Mouse (Mus musculus): Measurements from ENCODE around the gene Nfix. TPM values are rescaled to one million over a fixed set of nuclear protein-coding genes. Genes with fewer than 3 reads are reported as not detected.

Nfix gene
- polyA plus RNA-seq, 1 experiment from 2014 or later: 18.4 TPM

- Histone ChIP-seq H3K36me3 (peaks cover 33% of the 10 kb centered on the region), H3K27ac (no peak overlapping the region), H3K9ac (no peak overlapping the region), H3K27me3 (peaks cover 93% of the 10 kb centered on the region), H3K4me1 (peaks cover 50% of the 10 kb centered on the region), H3K4me3 (no peak overlapping the region), H3K4me2 (replicated peaks) (no peak overlapping the region), H3K9me3 (no peaks in the 10 kb centered on the region)
- ATAC-seq (ENCODE audit: insufficient number of reproducible peaks, insufficient read depth, low FRiP score, low TSS enrichment): no peak
- whole genome bisulfite sequencing: 85% methylated on average over 14 of the region's 14 CpGs
Observed at GRCm38 (mm10) chr8:84768343-84769095, 31.6 kb downstream of the Nfix start.

- H3K9ac ChIP-seq: no peak overlapping the region
- ATAC-seq (ENCODE audit: insufficient number of reproducible peaks, insufficient read depth, low FRiP score, low TSS enrichment): no peak
- peaks cover 36% of the 10 kb centered on the region for H3K36me3 ChIP-seq
- peaks cover 95% of the 10 kb centered on the region for H3K27me3 ChIP-seq
- H3K4me2 ChIP-seq (replicated peaks): no peak overlapping the region
- peaks cover 38% of the 10 kb centered on the region for H3K4me1 ChIP-seq
- no peak overlapping the region for H3K27ac ChIP-seq
- no peaks in the 10 kb centered on the region for H3K9me3 ChIP-seq
- 76% methylated on average over 10 of the region's 10 CpGs for WGBS
- H3K4me3 ChIP-seq: no peak overlapping the region
Observed at GRCm38 (mm10) chr8:84767221-84767620, 32.9 kb downstream of the Nfix start.

- Histone ChIP-seq H3K27me3 (peaks cover 95% of the 10 kb centered on the region), H3K36me3 (peaks cover 41% of the 10 kb centered on the region), H3K9me3 (no peaks in the 10 kb centered on the region), H3K9ac (no peak overlapping the region), H3K4me2 (replicated peaks) (no peak overlapping the region), H3K27ac (peak overlapping the region; percentile 51; the same call in 1 of the 2 replicates), H3K4me3 (no peak overlapping the region), H3K4me1 (peaks cover 37% of the 10 kb centered on the region)
- ATAC-seq (ENCODE audit: insufficient number of reproducible peaks, insufficient read depth, low FRiP score, low TSS enrichment): no peak
- 55% methylated on average over 9 of the region's 9 CpGs for WGBS
Observed at GRCm38 (mm10) chr8:84766422-84766821, 33.7 kb downstream of the Nfix start.

- ATAC-seq (ENCODE audit: insufficient number of reproducible peaks, insufficient read depth, low FRiP score, low TSS enrichment): no peak
- Histone ChIP-seq H3K9ac (no peak overlapping the region), H3K36me3 (peaks cover 41% of the 10 kb centered on the region)
Observed at GRCm38 (mm10) chr8:84765629-84766028, 34.5 kb downstream of the Nfix start.

GRCm38 (mm10) chr8:84764870-84765495 is 35.2 kb downstream of the Nfix start:
- H3K27ac ChIP-seq: no peak overlapping the region
- ATAC-seq (ENCODE audit: insufficient number of reproducible peaks, insufficient read depth, low FRiP score, low TSS enrichment): no peak
- peaks cover 98% of the 10 kb centered on the region for H3K27me3 ChIP-seq
- no peak overlapping the region for H3K4me2 ChIP-seq (replicated peaks)
- H3K9ac ChIP-seq: no peak overlapping the region
- WGBS: 75% methylated on average over 17 of the region's 17 CpGs
- peaks cover 33% of the 10 kb centered on the region for H3K4me1 ChIP-seq
- H3K4me3 ChIP-seq: no peak overlapping the region
- H3K9me3 ChIP-seq: no peaks in the 10 kb centered on the region
- peaks cover 38% of the 10 kb centered on the region for H3K36me3 ChIP-seq

More at GRCm38 (mm10) chr8:84765629-84766028, 34.5 kb downstream of the Nfix start:
- Histone ChIP-seq H3K4me1 (peaks cover 36% of the 10 kb centered on the region), H3K4me3 (no peak overlapping the region), H3K27ac (peak overlapping the region; percentile 51; the same call in 1 of the 2 replicates), H3K4me2 (replicated peaks) (no peak overlapping the region), H3K27me3 (peaks cover 96% of the 10 kb centered on the region), H3K9me3 (no peaks in the 10 kb centered on the region)
- WGBS: 10% methylated on average over 10 of the region's 10 CpGs

GRCm38 (mm10) chr8:84764100-84764499 is 36.0 kb downstream of the Nfix start:
- WGBS: 57% methylated on average over 4 of the region's 4 CpGs
- H3K27ac ChIP-seq: no peak overlapping the region
- ATAC-seq (ENCODE audit: insufficient number of reproducible peaks, insufficient read depth, low FRiP score, low TSS enrichment): no peak
- no peaks in the 10 kb centered on the region for H3K9me3 ChIP-seq
- peaks cover 31% of the 10 kb centered on the region for H3K36me3 ChIP-seq
- no peak overlapping the region for H3K4me3 ChIP-seq
- H3K9ac ChIP-seq: no peak overlapping the region
- peaks cover 33% of the 10 kb centered on the region for H3K4me1 ChIP-seq
- H3K27me3 ChIP-seq: peaks cover 97% of the 10 kb centered on the region
- H3K4me2 ChIP-seq (replicated peaks): no peak overlapping the region

- ATAC-seq (ENCODE audit: insufficient number of reproducible peaks, insufficient read depth, low FRiP score, low TSS enrichment): no peak
- no peak overlapping the region for H3K4me2 ChIP-seq (replicated peaks)
- WGBS: 35% methylated on average over 2 of the region's 2 CpGs
- no peak overlapping the region for H3K27ac ChIP-seq
- H3K27me3 ChIP-seq: peaks cover 94% of the 10 kb centered on the region
- no peaks in the 10 kb centered on the region for H3K9me3 ChIP-seq
- H3K4me1 ChIP-seq: peaks cover 32% of the 10 kb centered on the region
- no peak overlapping the region for H3K4me3 ChIP-seq
- H3K9ac ChIP-seq: no peak overlapping the region
- H3K36me3 ChIP-seq: peaks cover 18% of the 10 kb centered on the region; the same call in 1 of the 2 replicates
Observed at GRCm38 (mm10) chr8:84760901-84761300, 39.2 kb downstream of the Nfix start.

- 43% methylated on average over 7 of the region's 7 CpGs for WGBS
- Histone ChIP-seq H3K27ac (no peak overlapping the region), H3K4me2 (replicated peaks) (no peak overlapping the region), H3K36me3 (peaks cover 18% of the 10 kb centered on the region; the same call in 1 of the 2 replicates), H3K4me3 (no peak overlapping the region), H3K9me3 (no peaks in the 10 kb centered on the region), H3K4me1 (peaks cover 27% of the 10 kb centered on the region), H3K27me3 (peaks cover 94% of the 10 kb centered on the region), H3K9ac (no peak overlapping the region)
- no peak for ATAC-seq (ENCODE audit: insufficient number of reproducible peaks, insufficient read depth, low FRiP score, low TSS enrichment)
Observed at GRCm38 (mm10) chr8:84760405-84760805, 39.7 kb downstream of the Nfix start.

GRCm38 (mm10) chr8:84759718-84760117 is 40.4 kb downstream of the Nfix start:
- no peak overlapping the region for H3K9ac ChIP-seq
- peaks cover 24% of the 10 kb centered on the region for H3K4me1 ChIP-seq
- no peak overlapping the region for H3K27ac ChIP-seq
- H3K4me3 ChIP-seq: no peak overlapping the region
- H3K36me3 ChIP-seq: peaks cover 18% of the 10 kb centered on the region; the same call in 1 of the 2 replicates
- 89% methylated on average over 10 of the region's 10 CpGs for WGBS
- no peaks in the 10 kb centered on the region for H3K9me3 ChIP-seq
- H3K4me2 ChIP-seq (replicated peaks): no peak overlapping the region
- H3K27me3 ChIP-seq: peaks cover 90% of the 10 kb centered on the region
- ATAC-seq (ENCODE audit: insufficient number of reproducible peaks, insufficient read depth, low FRiP score, low TSS enrichment): no peak

GRCm38 (mm10) chr8:84759126-84759525 is 41.0 kb downstream of the Nfix start:
- Histone ChIP-seq H3K27me3 (peaks cover 90% of the 10 kb centered on the region), H3K36me3 (peaks cover 18% of the 10 kb centered on the region; the same call in 1 of the 2 replicates), H3K9me3 (no peaks in the 10 kb centered on the region), H3K4me1 (peaks cover 24% of the 10 kb centered on the region), H3K4me3 (no peak overlapping the region), H3K27ac (no peak overlapping the region), H3K9ac (no peak overlapping the region), H3K4me2 (replicated peaks) (no peak overlapping the region)
- no peak for ATAC-seq (ENCODE audit: insufficient number of reproducible peaks, insufficient read depth, low FRiP score, low TSS enrichment)
- WGBS: 68% methylated on average over 7 of the region's 7 CpGs

- ATAC-seq (ENCODE audit: insufficient number of reproducible peaks, insufficient read depth, low FRiP score, low TSS enrichment): no peak
- no peak overlapping the region for H3K4me3 ChIP-seq
- peaks cover 90% of the 10 kb centered on the region for H3K27me3 ChIP-seq
- H3K9me3 ChIP-seq: no peaks in the 10 kb centered on the region
- no peak overlapping the region for H3K4me2 ChIP-seq (replicated peaks)
- H3K36me3 ChIP-seq: peaks cover 18% of the 10 kb centered on the region; the same call in 1 of the 2 replicates
- no peak overlapping the region for H3K9ac ChIP-seq
- 95% methylated on average over 3 of the region's 3 CpGs for WGBS
- H3K27ac ChIP-seq: no peak overlapping the region
- H3K4me1 ChIP-seq: peaks cover 24% of the 10 kb centered on the region
Observed at GRCm38 (mm10) chr8:84758308-84758707, 41.8 kb downstream of the Nfix start.

GRCm38 (mm10) chr8:84757501-84757900 is 42.6 kb downstream of the Nfix start:
- WGBS: 25% methylated on average over 5 of the region's 5 CpGs
- no peak overlapping the region for H3K4me2 ChIP-seq (replicated peaks)
- no peaks in the 10 kb centered on the region for H3K9me3 ChIP-seq
- no peak for ATAC-seq (ENCODE audit: insufficient number of reproducible peaks, insufficient read depth, low FRiP score, low TSS enrichment)
- no peak overlapping the region for H3K9ac ChIP-seq
- H3K36me3 ChIP-seq: peaks cover 17% of the 10 kb centered on the region; the same call in 1 of the 2 replicates
- no peak overlapping the region for H3K4me3 ChIP-seq
- H3K27me3 ChIP-seq: peaks cover 90% of the 10 kb centered on the region
- H3K27ac ChIP-seq: no peak overlapping the region
- peaks cover 27% of the 10 kb centered on the region for H3K4me1 ChIP-seq
